Mouse (Mus musculus) limb, embryonic 11.5 days (tissue): ENCODE measurements at regions not wholly inside any gene's neighbourhood (a gene's known extent, or its start where the extent isn't known, plus 50 kb on each side); places are given as distances from the start of the nearest gene placed in this dataset.

Experiments
- ATAC-seq: fragments of 200-750 bp; cut with Nextera tagmentation; 2 replicates; pipeline ENCODE4 v1.8.0; 2017; ENCODE audit warnings: low read depth; ENCODE audit not compliant: insufficient number of reproducible peaks, low FRiP score, low TSS enrichment
- DNase-seq: peaks from one replicate; pipeline ENCODE4 v3.0.0-alpha.2; 2015; ENCODE audit warnings: low spot score
- H3K27ac ChIP-seq: fragments of 300-500 bp; sonication (generic); replicated peaks from 2 replicates; pipeline ENCODE4 v1.5.1; 2014; ENCODE audit warnings: low read depth, mild to moderate bottlenecking, low read length
- H3K27me3 ChIP-seq: fragments of 300-500 bp; sonication (generic); 2 replicates; pipeline ENCODE4 v1.6.1; 2014; ENCODE audit warnings: mild to moderate bottlenecking, low read length, mixed read lengths; ENCODE audit not compliant: control insufficient read depth, insufficient read depth
- H3K36me3 ChIP-seq: fragments of 300-500 bp; sonication (generic); 2 replicates; pipeline ENCODE4 v1.6.1; 2014; ENCODE audit warnings: mild to moderate bottlenecking, low read length, moderate library complexity, mixed read lengths; ENCODE audit not compliant: control insufficient read depth, insufficient read depth
- H3K4me1 ChIP-seq: fragments of 300-500 bp; sonication (generic); 2 replicates; pipeline ENCODE4 v1.6.1; 2014; ENCODE audit warnings: low read length, mixed read lengths; ENCODE audit not compliant: control insufficient read depth, insufficient read depth
- H3K4me2 ChIP-seq: fragments of 300-500 bp; sonication (generic); 2 replicates; pipeline ENCODE4 v1.6.1; 2014; ENCODE audit warnings: low read depth, mild to moderate bottlenecking, moderate library complexity; ENCODE audit not compliant: severe bottlenecking
- H3K4me3 ChIP-seq: fragments of 300-500 bp; sonication (generic); 2 replicates; pipeline ENCODE4 v1.5.1; 2014; ENCODE audit warnings: low read depth, low read length
- H3K9ac ChIP-seq: fragments of 300-500 bp; sonication (generic); 2 replicates; pipeline ENCODE4 v1.6.1; 2014; ENCODE audit warnings: mild to moderate bottlenecking, low read length
- H3K9me3 ChIP-seq: fragments of 300-500 bp; sonication (generic); 2 replicates; pipeline ENCODE4 v1.6.1; 2016; ENCODE audit warnings: low read length; ENCODE audit not compliant: control insufficient read depth
- WGBS: fragments of 180-500 bp; shearing (Covaris S2); extraction: QIAGEN DNeasy Blood & Tissue Kit; methylation state at CpG from one replicate; pipeline ENCODE4 v1.1.7; 2014; 5-methylcytosine and 5-hydroxymethylcytosine counted together

- no peaks in the 10 kb centered on the region for H3K9me3 ChIP-seq
- WGBS = 94% methylated on average over 3 of the region's 3 CpGs
Observed at GRCm38 (mm10) chr5:43071541-43071940, 161.4 kb upstream of the Cpeb2 start.

GRCm38 (mm10) chr5:43072340-43072739 is 160.6 kb upstream of the Cpeb2 start:
- Histone ChIP-seq H3K9ac (no peak overlapping the region), H3K9me3 (no peaks in the 10 kb centered on the region), H3K36me3 (no peaks in the 10 kb centered on the region), H3K4me1 (no peaks in the 10 kb centered on the region), H3K27ac (no peak overlapping the region), H3K4me3 (no peak overlapping the region), H3K4me2 (no peak overlapping the region), H3K27me3 (no peaks in the 10 kb centered on the region)
- WGBS = 88% methylated on average over 2 of the region's 2 CpGs
- no peak for DNase-seq
- ATAC-seq = no peak

More at GRCm38 (mm10) chr5:43071541-43071940, 161.4 kb upstream of the Cpeb2 start:
- Histone ChIP-seq H3K36me3 (no peaks in the 10 kb centered on the region), H3K4me3 (no peak overlapping the region), H3K4me1 (no peaks in the 10 kb centered on the region), H3K9ac (no peak overlapping the region), H3K27ac (no peak overlapping the region), H3K27me3 (no peaks in the 10 kb centered on the region), H3K4me2 (no peak overlapping the region)
- DNase-seq (no peak), ATAC-seq (no peak)

GRCm38 (mm10) chr5:43074536-43074935 is 158.4 kb upstream of the Cpeb2 start:
- no peak for DNase-seq
- no peaks in the 10 kb centered on the region for H3K9me3 ChIP-seq
- H3K9ac ChIP-seq = no peak overlapping the region
- no peaks in the 10 kb centered on the region for H3K4me1 ChIP-seq
- H3K4me3 ChIP-seq = no peak overlapping the region
- 94% methylated on average over 3 of the region's 3 CpGs for WGBS
- no peak overlapping the region for H3K27ac ChIP-seq
- H3K4me2 ChIP-seq = no peak overlapping the region
- H3K36me3 ChIP-seq = no peaks in the 10 kb centered on the region
- no peak for ATAC-seq
- H3K27me3 ChIP-seq = no peaks in the 10 kb centered on the region

- no peak for DNase-seq
- H3K36me3 ChIP-seq = no peaks in the 10 kb centered on the region
- no peak for ATAC-seq
- H3K4me2 ChIP-seq = no peak overlapping the region
- no peaks in the 10 kb centered on the region for H3K27me3 ChIP-seq
- no peaks in the 10 kb centered on the region for H3K4me1 ChIP-seq
- H3K9ac ChIP-seq = no peak overlapping the region
- no peak overlapping the region for H3K27ac ChIP-seq
- no peak overlapping the region for H3K4me3 ChIP-seq
- WGBS = 87% methylated on average over 1 of the region's 1 CpGs
- no peaks in the 10 kb centered on the region for H3K9me3 ChIP-seq
Observed at GRCm38 (mm10) chr5:43080252-43080651, 152.7 kb upstream of the Cpeb2 start.

- ATAC-seq = no peak
- no peak overlapping the region for H3K4me3 ChIP-seq
- no peak for DNase-seq
- no peaks in the 10 kb centered on the region for H3K27me3 ChIP-seq
- no peaks in the 10 kb centered on the region for H3K4me1 ChIP-seq
- H3K9ac ChIP-seq = no peak overlapping the region
- WGBS = 60% methylated on average over 11 of the region's 11 CpGs
- no peak overlapping the region for H3K27ac ChIP-seq
- H3K9me3 ChIP-seq = no peaks in the 10 kb centered on the region
- H3K36me3 ChIP-seq = no peaks in the 10 kb centered on the region
- H3K4me2 ChIP-seq = no peak overlapping the region
Observed at GRCm38 (mm10) chr5:43081561-43082534, 151.1 kb upstream of the Cpeb2 start.

- no peaks in the 10 kb centered on the region for H3K9me3 ChIP-seq
- no peak overlapping the region for H3K4me3 ChIP-seq
- H3K4me2 ChIP-seq = no peak overlapping the region
- DNase-seq (no peak), ATAC-seq (no peak)
- H3K4me1 ChIP-seq = no peaks in the 10 kb centered on the region
- H3K27ac ChIP-seq = no peak overlapping the region
- no peak overlapping the region for H3K9ac ChIP-seq
- H3K27me3 ChIP-seq = no peaks in the 10 kb centered on the region
- WGBS = 91% methylated on average over 2 of the region's 2 CpGs
- no peaks in the 10 kb centered on the region for H3K36me3 ChIP-seq
Observed at GRCm38 (mm10) chr5:43087077-43087476, 145.9 kb upstream of the Cpeb2 start.

GRCm38 (mm10) chr5:43087907-43088387 is 145.0 kb upstream of the Cpeb2 start:
- Histone ChIP-seq H3K4me2 (no peak overlapping the region), H3K27ac (no peak overlapping the region), H3K9ac (no peak overlapping the region), H3K4me1 (no peaks in the 10 kb centered on the region), H3K27me3 (no peaks in the 10 kb centered on the region), H3K9me3 (no peaks in the 10 kb centered on the region), H3K36me3 (no peaks in the 10 kb centered on the region), H3K4me3 (no peak overlapping the region)
- 82% methylated on average over 8 of the region's 8 CpGs for WGBS
- DNase-seq (no peak), ATAC-seq (no peak)

- Histone ChIP-seq H3K9me3 (no peaks in the 10 kb centered on the region), H3K27ac (no peak overlapping the region), H3K4me3 (no peak overlapping the region), H3K36me3 (no peaks in the 10 kb centered on the region), H3K4me1 (no peaks in the 10 kb centered on the region), H3K27me3 (no peaks in the 10 kb centered on the region), H3K9ac (no peak overlapping the region), H3K4me2 (no peak overlapping the region)
- ATAC-seq = no peak
- WGBS = 73% methylated on average over 12 of the region's 12 CpGs
- DNase-seq = no peak
Observed at GRCm38 (mm10) chr5:43088650-43089397, 144.1 kb upstream of the Cpeb2 start.
